Mouse (Mus musculus): ENCODE measurements around the gene 2310034G01Rik.

The 2310034G01Rik gene

GRCm38 (mm10) chr19:46328081-46329030 is 21.7 kb downstream of the 2310034G01Rik start, which contains the start of gene Fbxl15:
Fbxl15 (plus strand) TSS chr19:46328184.
- peak; percentile 99 for DNase-seq (ENCODE audit: low read depth, low spot score)

- peak; percentile 36 for DNase-seq (ENCODE audit: low read depth, low spot score)
Observed at GRCm38 (mm10) chr19:46327531-46328064, 22.5 kb downstream of the 2310034G01Rik start.

GRCm38 (mm10) chr19:46326756-46327305 is 23.3 kb downstream of the 2310034G01Rik start, which contains the start of gene Psd:
Psd (minus strand) TSS chr19:46327156.
- peak; percentile 71 for DNase-seq (ENCODE audit: low read depth, low spot score)

DNA sequence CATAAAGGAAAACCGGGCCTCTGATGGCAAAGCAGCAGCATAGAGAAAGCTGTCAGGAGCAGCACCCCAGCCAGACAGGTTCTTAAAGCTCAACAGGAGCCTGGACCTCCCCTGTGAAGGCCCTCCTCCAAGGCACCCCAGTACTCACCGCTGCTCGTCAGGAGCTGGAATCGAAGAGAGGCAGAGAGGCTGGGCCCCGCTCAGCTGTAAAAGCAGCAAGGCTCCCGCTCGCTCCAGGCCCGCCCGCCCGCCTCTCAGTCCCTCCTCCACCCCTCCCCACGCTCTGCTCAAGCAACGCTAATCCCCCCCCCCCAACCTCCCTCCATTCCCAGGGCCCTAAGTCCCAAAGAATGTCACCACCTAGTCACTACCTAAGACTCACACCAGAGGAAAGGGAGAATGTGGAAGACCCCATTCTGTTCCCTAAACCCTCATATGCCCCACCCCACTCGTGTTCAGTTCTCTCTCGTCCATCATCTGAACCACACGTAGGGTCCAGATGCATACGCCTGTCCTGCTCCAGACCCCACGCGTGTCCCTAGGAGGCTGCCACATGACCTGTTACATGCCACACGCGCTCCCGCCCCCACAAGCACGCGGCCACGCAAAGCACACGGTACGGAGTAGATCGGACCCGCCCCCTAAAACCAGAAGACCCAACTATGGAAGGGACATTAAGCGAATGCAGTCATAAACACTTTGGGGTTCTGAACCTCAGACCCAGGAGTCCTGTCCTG is 23.9 kb downstream of the 2310034G01Rik start:
- no peak for DNase-seq (ENCODE audit: low read depth, low spot score)

GRCm38 (mm10) chr19:46324918-46325317 is 25.2 kb downstream of the 2310034G01Rik start:
- no peak for DNase-seq (ENCODE audit: low read depth, low spot score)

GRCm38 (mm10) chr19:46324366-46324765 is 25.7 kb downstream of the 2310034G01Rik start:
- no peak for DNase-seq (ENCODE audit: low read depth, low spot score)

GRCm38 (mm10) chr19:46323716-46324115 is 26.4 kb downstream of the 2310034G01Rik start:
- DNase-seq (ENCODE audit: low read depth, low spot score), result no peak

- no peak for DNase-seq (ENCODE audit: low read depth, low spot score)
Observed at GRCm38 (mm10) chr19:46322996-46323572, 27.0 kb downstream of the 2310034G01Rik start.

- DNase-seq (ENCODE audit: low read depth, low spot score), result no peak
Observed at GRCm38 (mm10) chr19:46322144-46322995, 27.7 kb downstream of the 2310034G01Rik start.

DNA sequence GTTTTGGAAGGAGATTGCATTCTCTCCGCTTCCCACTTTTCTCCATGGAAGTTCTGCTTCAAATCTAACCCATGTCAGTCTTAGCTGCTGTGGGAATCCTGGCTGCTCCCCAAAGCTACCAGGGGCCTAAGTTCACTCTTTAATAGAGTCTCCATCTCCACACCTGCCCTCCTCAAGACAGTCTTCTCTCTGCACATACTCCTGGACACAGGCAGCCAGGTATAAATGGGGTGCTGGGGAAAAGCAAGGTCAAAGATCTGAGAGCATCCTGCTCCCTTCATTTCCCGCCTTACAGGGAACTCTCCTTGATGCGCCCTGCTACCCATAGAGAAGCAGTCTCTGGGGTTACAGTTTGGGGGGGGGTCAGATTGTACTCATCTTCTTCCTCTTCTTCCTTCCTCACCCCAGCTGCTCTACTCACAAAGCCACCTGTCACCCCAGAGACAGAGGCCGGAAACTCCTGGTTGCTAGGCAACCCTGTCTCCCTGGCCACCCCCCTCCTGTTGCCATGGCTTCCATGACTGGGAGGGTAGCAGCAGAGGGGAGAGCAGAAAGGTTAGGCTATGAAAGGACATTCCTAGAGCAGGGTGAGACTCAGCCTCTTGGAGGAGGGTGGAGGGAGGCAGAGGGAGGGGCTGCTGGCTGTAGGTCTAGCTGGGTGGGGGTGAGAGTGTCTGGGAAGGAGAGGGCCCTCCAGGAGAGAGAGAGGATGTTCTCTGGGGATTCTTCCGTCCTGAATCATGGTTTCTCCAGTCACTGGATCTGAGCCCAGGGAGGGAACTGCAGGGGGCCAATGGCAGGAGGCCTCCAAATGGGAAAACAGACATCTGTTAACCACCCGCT is 28.8 kb downstream of the 2310034G01Rik start:
- peak; percentile 54 for DNase-seq (ENCODE audit: low read depth, low spot score)

DNA sequence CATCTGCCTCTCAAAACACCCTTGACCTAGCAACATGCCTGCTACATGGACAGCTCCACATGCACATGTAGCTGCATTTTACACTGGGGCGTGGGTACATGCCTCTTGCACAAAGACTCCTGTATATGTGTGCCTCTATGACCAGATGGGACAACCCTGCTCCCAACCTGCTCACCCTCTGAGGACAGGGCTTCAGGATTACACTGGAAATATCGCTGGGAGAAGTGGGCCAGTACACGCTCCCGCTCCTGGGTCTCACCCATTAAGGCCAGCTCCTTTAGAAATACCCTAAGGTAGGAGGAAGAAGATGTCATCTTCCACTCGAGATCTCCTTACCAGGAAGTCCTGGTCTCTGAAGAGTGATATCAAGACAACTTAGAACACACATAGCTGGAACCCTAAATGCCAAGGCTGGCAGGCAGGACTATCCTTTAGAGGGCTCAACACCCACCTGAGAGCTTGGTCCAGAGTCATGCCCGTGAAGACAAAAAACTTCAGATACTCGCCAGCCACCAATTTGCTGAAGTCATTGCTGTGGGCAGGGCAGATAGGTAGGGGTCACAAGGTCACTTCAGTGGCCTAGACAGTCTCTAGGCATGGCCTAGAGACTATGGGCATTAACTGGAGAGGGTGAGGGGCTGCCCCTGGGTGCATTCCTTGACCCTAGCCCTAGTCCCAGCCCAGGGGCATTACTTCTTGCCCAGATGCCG is 29.9 kb downstream of the 2310034G01Rik start:
- DNase-seq (ENCODE audit: low read depth, low spot score), result no peak

DNA sequence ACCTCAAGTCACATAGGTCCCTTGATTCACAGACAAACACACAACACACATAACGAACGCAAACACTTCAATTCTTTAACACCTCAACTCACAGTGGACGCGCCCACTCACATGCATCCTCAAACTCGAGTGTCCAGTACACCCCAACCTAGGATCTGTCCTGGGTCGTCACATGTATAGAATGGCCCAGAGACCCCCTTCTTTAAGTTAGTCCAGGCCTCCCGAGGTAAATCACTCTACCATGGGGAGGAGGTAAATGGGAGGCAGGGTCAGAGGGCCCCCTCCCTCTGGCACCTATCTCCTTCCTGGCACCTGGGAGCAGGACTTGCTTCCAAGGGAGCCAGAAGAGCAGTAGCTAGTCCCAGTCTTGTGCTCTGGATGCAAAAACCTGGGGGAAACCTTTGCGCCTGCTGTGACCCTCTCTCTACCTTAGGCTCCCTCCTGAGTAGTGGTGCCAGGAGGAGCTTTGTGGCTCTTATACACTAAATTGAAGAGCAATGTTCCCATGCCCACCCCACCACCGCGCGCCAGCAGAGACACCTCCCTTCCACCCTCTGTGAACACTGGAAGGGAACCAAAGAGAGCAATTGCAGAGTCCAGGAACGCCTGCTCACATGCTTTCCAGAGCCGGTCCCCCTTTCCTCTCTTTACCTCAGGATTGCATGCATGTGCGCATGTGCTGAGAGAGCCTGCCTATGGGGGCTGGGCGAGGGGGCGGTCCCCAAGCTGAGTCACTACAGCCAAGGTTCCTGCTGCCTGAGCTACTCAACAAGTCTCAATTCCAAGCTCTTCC is 31.3 kb downstream of the 2310034G01Rik start:
- no peak for DNase-seq (ENCODE audit: low read depth, low spot score)

- no peak for DNase-seq (ENCODE audit: low read depth, low spot score)
Observed at GRCm38 (mm10) chr19:46318031-46318471, 32.1 kb downstream of the 2310034G01Rik start.

GRCm38 (mm10) chr19:46317546-46317885 is 32.6 kb downstream of the 2310034G01Rik start:
- no peak for DNase-seq (ENCODE audit: low read depth, low spot score)

GRCm38 (mm10) chr19:46316846-46317545 is 33.1 kb downstream of the 2310034G01Rik start:
- DNase-seq (ENCODE audit: low read depth, low spot score), result no peak

- DNase-seq (ENCODE audit: low read depth, low spot score), result peak; percentile 35
Observed at GRCm38 (mm10) chr19:46315752-46316610, 34.1 kb downstream of the 2310034G01Rik start.
